Mouse (Mus musculus) bone marrow macrophage, adult 2 months (primary cell): ENCODE data around the gene Sec1.

Experiments
- CTCF ChIP-seq: IDR thresholded peaks from 2 replicates; pipeline ENCODE4 v1.5.1; 2012; ENCODE audit warnings: low read depth, mild to moderate bottlenecking, low read length, moderate library complexity
- POLR2A ChIP-seq: IDR thresholded peaks from 2 replicates; pipeline ENCODE4 v1.6.1; 2012; ENCODE audit warnings: mild to moderate bottlenecking, low read depth, low read length, borderline replicate concordance

- TF ChIP-seq POLR2A (no peak), CTCF (no peak)
These were observed 3.7 kb upstream of the Sec1 start for GRCm38 (mm10) chr7:45697894-45698293.
